Mouse (Mus musculus): Measurements from ENCODE around the gene Mast2. TPM values are rescaled to one million over a fixed set of nuclear protein-coding genes. Genes with fewer than 3 reads are reported as not detected.

Mast2 gene
- polyA plus RNA-seq, 1 experiment, result 60.2 TPM

DNA sequence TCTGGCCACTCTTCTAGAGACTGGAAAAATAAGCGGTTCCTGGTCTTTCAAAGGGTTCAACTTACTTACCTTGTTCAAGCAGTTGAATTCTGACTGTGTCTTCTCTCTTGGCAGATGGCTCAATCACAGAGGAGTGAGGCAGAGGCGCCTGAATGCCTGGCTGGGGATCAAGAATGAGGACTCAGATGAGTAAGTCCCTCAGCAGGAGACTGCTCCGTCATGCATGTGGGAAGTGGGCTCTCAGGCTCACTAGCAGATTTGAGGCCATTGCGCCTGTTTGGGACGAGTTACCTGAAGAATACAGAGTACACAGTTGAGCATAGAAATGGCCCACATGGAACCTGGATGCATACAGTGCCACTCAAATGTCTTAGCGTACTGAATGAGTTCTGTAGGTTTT lies 172.4 kb downstream of the Mast2 start:
- TF ChIP-seq CTCF (IDR thresholded peaks at IDR 0.05; ENCODE audit: low read depth, low read length), result no peak
- TF ChIP-seq EP300 (IDR thresholded peaks at IDR 0.05; ENCODE audit: insufficient read depth, low read depth, low read length), result no peak
- TF ChIP-seq POLR2A (IDR thresholded peaks at IDR 0.05; ENCODE audit: insufficient read depth, low read length), result no peak
- Histone ChIP-seq H3K36me3 (ENCODE audit: control insufficient read depth, insufficient read depth, low read length, poor library complexity, severe bottlenecking) (no peaks in the 10 kb centered on the region), H3K27ac (ENCODE audit: insufficient read depth, low read length) (no peak overlapping the region), H3K4me3 (ENCODE audit: low read depth, low read length) (no peak overlapping the region), H3K4me1 (ENCODE audit: control insufficient read depth, insufficient read depth, low read length) (no peaks in the 10 kb centered on the region), H3K9me3 (replicated peaks; ENCODE audit: control insufficient read depth, insufficient read depth, low read length, poor library complexity, severe bottlenecking) (no peaks in the 10 kb centered on the region), H3K27me3 (ENCODE audit: control insufficient read depth, insufficient read depth, low read length, poor library complexity, severe bottlenecking) (no peaks in the 10 kb centered on the region), H3K9ac (ENCODE audit: low read depth, poor library complexity, severe bottlenecking) (no peak overlapping the region)

- Histone ChIP-seq H3K36me3 (ENCODE audit: control insufficient read depth, insufficient read depth, low read length, poor library complexity, severe bottlenecking) (no peaks in the 10 kb centered on the region), H3K4me3 (ENCODE audit: low read depth, low read length) (no peak overlapping the region), H3K27me3 (ENCODE audit: control insufficient read depth, insufficient read depth, low read length, poor library complexity, severe bottlenecking) (no peaks in the 10 kb centered on the region), H3K27ac (ENCODE audit: insufficient read depth, low read length) (no peak overlapping the region), H3K9me3 (replicated peaks; ENCODE audit: control insufficient read depth, insufficient read depth, low read length, poor library complexity, severe bottlenecking) (no peaks in the 10 kb centered on the region), H3K9ac (ENCODE audit: low read depth, poor library complexity, severe bottlenecking) (no peak overlapping the region), H3K4me1 (ENCODE audit: control insufficient read depth, insufficient read depth, low read length) (no peaks in the 10 kb centered on the region)
- TF ChIP-seq CTCF (IDR thresholded peaks at IDR 0.05; ENCODE audit: low read depth, low read length) (peak; percentile 19), POLR2A (IDR thresholded peaks at IDR 0.05; ENCODE audit: insufficient read depth, low read length) (no peak)
Observed at GRCm38 (mm10) chr4:116282211-116282610, 181.8 kb downstream of the Mast2 start.

GRCm38 (mm10) chr4:116268220-116268619 lies 195.8 kb downstream of the Mast2 start:
- H3K4me3 ChIP-seq (ENCODE audit: low read depth, low read length), result no peak overlapping the region
- TF ChIP-seq CTCF (IDR thresholded peaks at IDR 0.05; ENCODE audit: low read depth, low read length) (no peak), EP300 (IDR thresholded peaks at IDR 0.05; ENCODE audit: insufficient read depth, low read depth, low read length) (no peak), POLR2A (IDR thresholded peaks at IDR 0.05; ENCODE audit: insufficient read depth, low read length) (no peak)
- H3K4me1 ChIP-seq (ENCODE audit: control insufficient read depth, insufficient read depth, low read length), result no peaks in the 10 kb centered on the region
- H3K36me3 ChIP-seq (ENCODE audit: control insufficient read depth, insufficient read depth, low read length, poor library complexity, severe bottlenecking), result no peaks in the 10 kb centered on the region
- H3K9me3 ChIP-seq (replicated peaks; ENCODE audit: control insufficient read depth, insufficient read depth, low read length, poor library complexity, severe bottlenecking), result no peaks in the 10 kb centered on the region
- H3K27me3 ChIP-seq (ENCODE audit: control insufficient read depth, insufficient read depth, low read length, poor library complexity, severe bottlenecking), result no peaks in the 10 kb centered on the region
- no peak overlapping the region for H3K9ac ChIP-seq (ENCODE audit: low read depth, poor library complexity, severe bottlenecking)
- H3K27ac ChIP-seq (ENCODE audit: insufficient read depth, low read length), result no peak overlapping the region

Other genes starting within 250 kb of the Mast2 start
- gene Pik3r3, start 242.6 kb downstream of the Mast2 start, polyA plus RNA-seq (2011; ENCODE audit: insufficient read depth, insufficient read length, low read depth, missing spikeins), result 4.4 and 4.5 TPM in 2 replicates
- gene Ipp, start 43.4 kb upstream of the Mast2 start, polyA plus RNA-seq (2011; ENCODE audit: insufficient read depth, insufficient read length, low read depth, missing spikeins), result 11.1 and 13.2 TPM in 2 replicates
- gene Tmem69, start 91.8 kb upstream of the Mast2 start, polyA plus RNA-seq (2011; ENCODE audit: insufficient read depth, insufficient read length, low read depth, missing spikeins), result 25.0 and 25.3 TPM in 2 replicates
- 107 TPM in 2 replicates for gene Gpbp1l1, start 93.5 kb upstream of the Mast2 start, polyA plus RNA-seq (2011; ENCODE audit: insufficient read depth, insufficient read length, low read depth, missing spikeins)
- 2.7 and 2.8 TPM in 2 replicates for gene Ccdc17, start 132.5 kb upstream of the Mast2 start, polyA plus RNA-seq (2011; ENCODE audit: insufficient read depth, insufficient read length, low read depth, missing spikeins)
- 514 and 595 TPM in 2 replicates for gene Nasp, start 163.8 kb upstream of the Mast2 start, polyA plus RNA-seq (2011; ENCODE audit: insufficient read depth, insufficient read length, low read depth, missing spikeins)
- gene Akr1a1, start 187.5 kb upstream of the Mast2 start, polyA plus RNA-seq (2011; ENCODE audit: insufficient read depth, insufficient read length, low read depth, missing spikeins), result 280 and 291 TPM in 2 replicates
- gene Prdx1, start 221.4 kb upstream of the Mast2 start, polyA plus RNA-seq (2011; ENCODE audit: insufficient read depth, insufficient read length, low read depth, missing spikeins), result 1,922 and 2,187 TPM in 2 replicates
- 35.9 and 36.1 TPM in 2 replicates for gene Mmachc, start 244.2 kb upstream of the Mast2 start, polyA plus RNA-seq (2011; ENCODE audit: insufficient read depth, insufficient read length, low read depth, missing spikeins)
- 45.2 and 49.0 TPM in 2 replicates for gene Ccdc163, start 244.3 kb upstream of the Mast2 start, polyA plus RNA-seq (2011; ENCODE audit: insufficient read depth, insufficient read length, low read depth, missing spikeins)